Mouse (Mus musculus) stomach, embryonic 14.5 days (tissue): Measurements from ENCODE around the gene Cemip. TPM values are rescaled to one million over a fixed set of nuclear protein-coding genes. Genes with fewer than 3 reads are reported as not detected.

ENCODE experiments used
- ATAC-seq: fragments of 200-750 bp; cut with Nextera tagmentation; 2 replicates; pipeline ENCODE4 v1.8.0; 2017; ENCODE audit warnings: low read depth, moderate TSS enrichment; ENCODE audit not compliant: insufficient number of reproducible peaks, insufficient read depth, low FRiP score
- H3K27ac ChIP-seq: fragments of 300-500 bp; sonication (generic); 2 replicates; pipeline ENCODE4 v1.5.1; 2014; ENCODE audit warnings: mild to moderate bottlenecking, low read length, moderate library complexity, mixed read lengths
- H3K27me3 ChIP-seq: fragments of 300-500 bp; sonication (generic); 2 replicates; pipeline ENCODE4 v1.6.1; 2014; ENCODE audit warnings: low read length, control low read depth, mixed read lengths; ENCODE audit not compliant: control insufficient read depth, insufficient read depth
- H3K36me3 ChIP-seq: fragments of 300-500 bp; sonication (generic); 2 replicates; pipeline ENCODE4 v1.6.1; 2014; ENCODE audit warnings: mild to moderate bottlenecking, control low read depth, low read length, moderate library complexity, mixed read lengths; ENCODE audit not compliant: control insufficient read depth, insufficient read depth
- H3K4me1 ChIP-seq: fragments of 300-500 bp; sonication (generic); 2 replicates; pipeline ENCODE4 v1.6.1; 2014; ENCODE audit warnings: low read length, control low read depth, mixed read lengths; ENCODE audit not compliant: control insufficient read depth, insufficient read depth
- H3K4me2 ChIP-seq: fragments of 300-500 bp; sonication (generic); replicated peaks from 2 replicates; pipeline ENCODE4 v1.6.1; 2014; ENCODE audit warnings: low read depth, low read length, control low read depth
- H3K4me3 ChIP-seq: fragments of 300-500 bp; sonication (generic); 2 replicates; pipeline ENCODE4 v1.5.1; 2014; ENCODE audit warnings: low read depth, low read length, control low read depth
- H3K9ac ChIP-seq: fragments of 300-500 bp; sonication (generic); replicated peaks from 2 replicates; pipeline ENCODE4 v1.6.1; 2014; ENCODE audit warnings: low read depth, mild to moderate bottlenecking, control low read depth, low read length, moderate library complexity, mixed read lengths
- H3K9me3 ChIP-seq: fragments of 300-500 bp; sonication (generic); 2 replicates; pipeline ENCODE4 v1.6.1; 2016; ENCODE audit warnings: low read depth, low read length, control low read depth; ENCODE audit not compliant: control insufficient read depth
- WGBS: fragments of 180-500 bp; shearing (Covaris S2); extraction: QIAGEN DNeasy Blood & Tissue Kit; methylation state at CpG from one replicate; pipeline ENCODE4 v1.1.7; 2014; 5-methylcytosine and 5-hydroxymethylcytosine counted together
- polyA plus RNA-seq: library from polyadenylated mRNA; unstranded; fragments of >200 nt; fragmentation: Nextera tagmentation; extraction: Ambion mirVana; gene quantifications from 2 replicates; pipeline ENCODE4 v1.2.1, GENCODE M21; 2014

Gene Cemip
- polyA plus RNA-seq, 1 experiment from 2014 or later: 0.42 TPM

DNA sequence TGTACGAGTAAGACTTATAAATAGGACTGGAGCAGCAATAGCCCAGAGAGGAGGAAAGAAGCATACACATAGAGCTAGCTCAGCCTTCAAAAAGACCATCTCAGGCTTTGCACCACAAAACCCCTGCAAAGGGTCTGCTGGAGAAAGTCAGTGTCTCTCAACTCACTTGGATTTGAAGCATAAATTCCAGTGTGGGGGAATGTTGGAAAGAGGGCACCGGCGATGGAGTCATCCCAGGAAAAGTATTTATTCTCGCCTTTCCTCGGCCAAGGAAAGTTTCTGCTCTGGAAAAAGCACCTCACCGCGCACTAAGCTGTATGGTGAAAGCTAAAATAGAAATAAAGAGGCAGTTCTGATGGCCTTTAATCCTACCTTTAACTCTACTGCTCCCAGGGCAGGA is 32.4 kb downstream of the Cemip start:
- no peak overlapping the region for H3K4me2 ChIP-seq
- WGBS: 81% methylated on average over 7 of the region's 7 CpGs

DNA sequence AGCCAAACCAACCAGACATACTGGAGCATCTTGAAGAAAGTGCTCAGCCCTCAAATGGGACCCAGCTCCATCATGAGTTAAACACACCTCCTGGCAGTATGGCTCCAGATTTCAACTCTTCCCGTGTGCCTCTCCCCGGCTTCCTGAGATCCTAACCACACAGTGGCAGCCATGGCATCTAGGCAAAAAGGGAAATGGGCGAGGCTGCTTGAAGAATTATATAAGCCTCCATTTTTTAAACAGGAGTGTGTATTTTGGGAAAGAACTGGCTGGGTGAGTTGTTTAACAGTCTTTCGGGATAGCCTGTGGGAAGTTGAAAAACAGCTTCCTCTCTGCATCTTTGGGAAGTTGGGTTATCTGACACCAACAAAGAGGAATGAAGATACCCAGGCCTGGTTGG is 34.9 kb downstream of the Cemip start:
- 76% methylated on average over 4 of the region's 4 CpGs for WGBS

More for the DNA sequence above, 32.4 kb downstream of the Cemip start:
- H3K27me3 ChIP-seq: no peaks in the 10 kb centered on the region
- H3K4me1 ChIP-seq: 0 out of 2 replicates have a peak, but pooled peaks cover 3% of the 10 kb centered on the region
- no peak overlapping the region for H3K4me3 ChIP-seq
- ATAC-seq: no peak
- H3K27ac ChIP-seq: no peak overlapping the region
- no peaks in the 10 kb centered on the region for H3K9me3 ChIP-seq
- no peaks in the 10 kb centered on the region for H3K36me3 ChIP-seq
- no peak overlapping the region for H3K9ac ChIP-seq

DNA sequence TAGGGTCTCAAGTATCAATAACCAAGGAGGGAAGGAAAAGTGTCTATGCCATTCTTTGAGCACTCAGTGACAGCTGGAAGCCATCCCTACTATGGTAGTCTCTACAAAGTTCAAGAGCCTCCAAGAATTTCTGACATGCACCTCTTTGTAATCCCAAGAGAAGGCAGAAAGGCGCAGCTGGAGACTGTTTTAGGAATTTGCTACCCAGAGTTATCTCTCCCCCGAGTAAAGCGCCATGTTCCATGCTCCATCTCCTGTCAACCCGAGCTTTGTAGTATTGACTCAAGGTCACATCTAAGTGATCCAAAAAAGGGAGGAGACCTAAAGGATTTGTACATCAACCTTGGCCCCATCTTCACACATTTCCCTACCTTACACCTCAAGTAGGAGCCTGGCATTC is 40.8 kb downstream of the Cemip start:
- no peak for ATAC-seq
- 68% methylated on average over 4 of the region's 4 CpGs for WGBS
- Histone ChIP-seq H3K27me3 (no peaks in the 10 kb centered on the region), H3K4me1 (no peaks in the 10 kb centered on the region), H3K9me3 (no peaks in the 10 kb centered on the region), H3K36me3 (no peaks in the 10 kb centered on the region), H3K4me2 (no peak overlapping the region), H3K9ac (no peak overlapping the region), H3K4me3 (no peak overlapping the region), H3K27ac (no peak overlapping the region)

More for the DNA sequence above, 34.9 kb downstream of the Cemip start:
- no peak overlapping the region for H3K27ac ChIP-seq
- H3K4me3 ChIP-seq: no peak overlapping the region
- H3K9ac ChIP-seq: no peak overlapping the region
- H3K9me3 ChIP-seq: no peaks in the 10 kb centered on the region
- 0 out of 2 replicates have a peak, but pooled peaks cover 3% of the 10 kb centered on the region for H3K4me1 ChIP-seq
- no peak overlapping the region for H3K4me2 ChIP-seq
- no peak for ATAC-seq
- no peaks in the 10 kb centered on the region for H3K27me3 ChIP-seq
- no peaks in the 10 kb centered on the region for H3K36me3 ChIP-seq

DNA sequence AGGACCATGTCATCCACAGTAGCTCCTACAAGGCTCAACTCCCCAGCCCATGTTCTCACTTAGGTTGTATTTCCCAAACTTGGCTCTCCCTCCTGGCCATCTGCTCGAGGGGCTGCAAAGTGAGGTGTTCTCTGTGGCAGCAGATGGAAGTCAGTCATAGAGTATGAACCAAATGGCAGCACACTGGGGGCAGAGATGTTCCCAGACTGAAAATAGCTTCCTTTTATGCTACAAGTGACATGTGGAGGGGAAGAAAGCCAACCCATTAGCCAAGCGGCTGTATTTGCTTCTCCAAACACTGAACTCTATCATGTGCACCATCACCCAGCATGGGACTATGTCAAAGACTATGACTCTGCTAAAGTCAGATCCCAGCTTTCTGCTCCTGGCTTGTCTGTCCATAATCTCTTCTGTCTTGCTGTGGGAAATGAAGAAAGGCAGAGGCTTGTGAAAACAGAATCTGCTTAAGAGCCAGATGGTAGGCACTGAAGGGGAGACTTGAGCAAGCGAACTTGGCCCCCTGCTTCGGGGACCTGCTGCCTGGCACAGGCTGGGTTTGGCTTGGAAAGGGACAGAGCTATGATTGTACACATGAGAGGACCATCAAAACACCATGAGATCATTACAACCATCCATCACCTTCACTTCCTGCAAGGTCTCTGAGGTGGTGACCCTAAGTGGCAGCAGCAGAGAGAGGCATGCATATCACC is 41.6 kb downstream of the Cemip start:
- H3K9ac ChIP-seq: no peak overlapping the region
- no peak for ATAC-seq
- H3K4me2 ChIP-seq: no peak overlapping the region
- H3K9me3 ChIP-seq: no peaks in the 10 kb centered on the region
- WGBS: 78% methylated on average over 4 of the region's 4 CpGs
- no peaks in the 10 kb centered on the region for H3K27me3 ChIP-seq
- H3K36me3 ChIP-seq: no peaks in the 10 kb centered on the region
- no peak overlapping the region for H3K4me3 ChIP-seq
- H3K4me1 ChIP-seq: no peaks in the 10 kb centered on the region
- no peak overlapping the region for H3K27ac ChIP-seq

DNA sequence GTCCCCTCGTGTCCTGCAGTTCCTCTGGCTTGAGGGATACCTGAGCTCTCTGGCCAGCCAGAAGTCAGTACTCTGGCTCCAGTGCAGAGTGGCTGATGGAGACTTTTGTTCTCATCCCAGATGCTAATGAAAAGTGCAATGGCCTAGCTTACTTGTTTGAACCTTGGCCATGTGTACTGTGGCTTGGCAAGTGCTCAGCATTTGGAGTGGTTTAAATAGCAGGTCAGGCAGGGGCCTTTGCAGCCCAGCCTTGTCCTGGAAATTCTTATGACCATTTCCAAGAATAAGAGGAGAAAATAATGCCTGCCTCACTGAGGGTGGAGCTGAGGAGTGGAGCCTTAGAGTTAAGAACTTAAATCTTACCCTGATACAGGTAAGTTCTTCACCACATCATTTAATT is 43.6 kb downstream of the Cemip start:
- WGBS: 65% methylated on average over 1 of the region's 1 CpGs
- Histone ChIP-seq H3K9me3 (no peaks in the 10 kb centered on the region), H3K9ac (no peak overlapping the region), H3K4me1 (no peaks in the 10 kb centered on the region), H3K4me3 (no peak overlapping the region), H3K36me3 (no peaks in the 10 kb centered on the region), H3K4me2 (no peak overlapping the region), H3K27ac (no peak overlapping the region), H3K27me3 (no peaks in the 10 kb centered on the region)
- ATAC-seq: no peak

DNA sequence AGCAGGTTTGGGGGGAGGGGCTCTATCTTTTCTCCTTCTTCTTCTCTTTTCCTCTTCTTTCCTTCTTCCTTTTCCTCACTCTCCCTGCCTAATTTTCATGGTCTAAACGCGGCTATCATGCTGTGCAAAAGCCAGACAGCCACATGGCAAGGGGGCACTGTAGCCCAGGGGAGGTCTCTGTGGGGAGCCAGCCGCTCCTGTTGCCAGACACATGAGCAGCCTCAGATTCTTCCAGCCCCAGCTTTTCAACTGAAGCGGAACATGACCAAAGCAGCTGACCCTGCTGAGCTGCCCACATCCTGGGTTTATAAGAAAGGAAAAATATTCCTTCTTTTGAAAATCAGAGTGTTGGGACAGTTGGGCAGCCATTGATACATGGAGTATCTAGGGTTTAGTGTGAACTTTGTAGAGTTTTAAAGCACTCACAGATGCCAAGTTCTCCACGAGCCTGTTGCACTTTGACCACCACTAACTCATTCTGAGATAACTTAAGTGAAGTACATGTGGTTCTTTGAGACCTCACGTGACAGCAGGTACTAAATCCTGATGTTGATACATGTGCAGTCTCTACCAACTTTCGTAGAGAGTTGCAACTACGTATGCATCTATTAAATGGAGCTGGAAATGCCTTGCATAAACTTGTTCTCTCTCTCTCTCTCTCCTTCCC is 46.3 kb downstream of the Cemip start:
- WGBS: 65% methylated on average over 8 of the region's 8 CpGs
- Histone ChIP-seq H3K9me3 (no peaks in the 10 kb centered on the region), H3K27me3 (no peaks in the 10 kb centered on the region), H3K4me1 (no peaks in the 10 kb centered on the region), H3K36me3 (no peaks in the 10 kb centered on the region), H3K4me3 (no peak overlapping the region), H3K9ac (no peak overlapping the region), H3K27ac (no peak overlapping the region), H3K4me2 (no peak overlapping the region)
- ATAC-seq: no peak

DNA sequence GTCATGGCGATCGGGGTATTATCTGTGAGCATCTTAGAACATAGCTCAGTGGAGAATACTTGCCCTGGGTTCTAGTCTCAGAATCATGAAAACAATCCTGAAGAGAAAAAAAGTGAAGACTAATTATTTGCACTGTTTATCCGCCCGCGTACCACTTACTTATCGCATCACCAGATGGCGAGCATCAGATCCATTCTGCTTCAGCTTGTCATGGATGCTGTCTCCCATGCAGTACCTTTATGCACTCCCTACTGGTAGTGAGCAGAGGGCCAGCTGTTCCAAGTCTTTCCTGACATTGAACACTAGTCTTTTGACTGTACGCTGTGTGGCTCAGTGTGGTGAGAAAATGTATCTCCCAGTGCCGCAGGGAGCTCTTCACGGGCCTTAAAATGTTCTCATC is 47.7 kb downstream of the Cemip start:
- Histone ChIP-seq H3K27ac (no peak overlapping the region), H3K36me3 (no peaks in the 10 kb centered on the region), H3K9ac (no peak overlapping the region), H3K4me1 (no peaks in the 10 kb centered on the region), H3K4me2 (no peak overlapping the region), H3K4me3 (no peak overlapping the region), H3K9me3 (no peaks in the 10 kb centered on the region), H3K27me3 (no peaks in the 10 kb centered on the region)
- WGBS: 78% methylated on average over 10 of the region's 10 CpGs
- ATAC-seq: no peak

DNA sequence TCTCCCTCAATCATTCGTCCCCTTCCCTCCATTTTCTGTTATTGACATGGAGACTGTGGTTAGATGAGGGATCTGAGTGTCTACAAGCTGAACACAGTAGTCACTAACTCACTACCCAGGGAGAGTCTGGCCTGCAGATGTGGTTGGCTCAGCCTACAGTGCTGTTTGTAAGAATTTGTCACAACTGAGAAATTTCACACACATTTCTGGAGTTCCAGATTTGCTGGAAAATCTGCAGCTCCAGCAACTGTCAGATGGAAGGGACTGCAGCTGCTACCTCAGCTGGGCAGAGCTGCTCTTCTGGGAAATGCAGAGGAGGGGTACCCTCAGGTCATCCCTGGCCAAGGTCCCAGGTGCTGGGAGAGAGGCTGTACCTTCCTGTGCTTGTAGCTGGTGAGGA is 53.5 kb downstream of the Cemip start:
- Histone ChIP-seq H3K27ac (no peak overlapping the region), H3K4me3 (no peak overlapping the region), H3K4me1 (peaks cover 3% of the 10 kb centered on the region; the same call in 1 of the 2 replicates), H3K9ac (no peak overlapping the region), H3K4me2 (no peak overlapping the region), H3K9me3 (no peaks in the 10 kb centered on the region), H3K27me3 (no peaks in the 10 kb centered on the region), H3K36me3 (no peaks in the 10 kb centered on the region)
- WGBS: 78% methylated on average over 1 of the region's 1 CpGs
- ATAC-seq: no peak
